In the genomic region with DNA sequence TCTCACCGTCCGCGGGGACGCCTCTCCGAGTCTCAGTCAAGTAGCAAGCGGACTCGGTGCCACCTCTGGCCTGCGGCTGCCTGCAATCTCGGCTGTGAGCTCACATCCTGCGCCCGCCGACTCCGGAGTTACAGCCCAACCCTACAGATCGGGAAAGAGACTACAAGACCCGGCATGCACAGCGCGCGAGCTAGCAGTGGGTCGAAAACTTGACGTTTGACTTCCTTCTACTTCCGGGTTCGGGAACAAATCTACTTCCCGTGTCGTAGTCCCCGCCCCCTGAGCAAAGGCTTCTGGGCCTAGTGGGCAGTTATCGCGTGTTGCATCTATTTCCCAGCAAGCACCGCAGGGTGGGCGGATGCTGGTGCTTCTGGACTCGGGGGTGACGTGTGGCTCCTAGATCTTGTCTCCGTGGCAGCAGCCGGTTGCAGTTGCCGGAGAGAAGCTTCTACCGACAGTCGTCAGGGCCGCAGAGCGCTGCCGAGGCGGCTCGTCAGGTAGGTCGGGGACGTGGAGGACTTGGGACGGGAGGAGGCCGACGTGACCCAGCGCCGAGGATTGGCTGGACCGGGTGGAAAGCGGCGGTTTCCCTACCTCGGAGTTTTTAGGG, we compare ENCODE assay signal across 8 mouse cellular contexts. TPM values are rescaled to one million over a fixed set of nuclear protein-coding genes. Genes with fewer than 3 reads are reported as not detected.
DNase-seq lines count a peak whose midpoint lies in the region; ATAC-seq lines count a peak whose summit lies in the region.

TSS of gene Tnfaip1 (minus strand) at position 253 of the 610 bp plus-strand sequence.
TSS of gene Ift20 (plus strand) at position 282 of the 610 bp plus-strand sequence.

- no peaks in the 10 kb centered on the region for H3K27me3 ChIP-seq in forebrain, embryonic 14.5 days (replicated peaks; ENCODE audit: control insufficient read depth, insufficient read depth, low read length)
- H3K27me3 ChIP-seq in neural tube, embryonic 15.5 days (replicated peaks), result no peaks in the 10 kb centered on the region

- H3K27ac ChIP-seq in forebrain, embryonic 14.5 days (ENCODE audit: low read depth, low read length), result peak within 1 kb of the TSS; percentile 89
- H3K27ac ChIP-seq in neural tube, embryonic 15.5 days (replicated peaks), result peak within 1 kb of the TSS; percentile 95

- H3K9ac ChIP-seq in forebrain, embryonic 14.5 days (ENCODE audit: low read length), result peak within 1 kb of the TSS; percentile 85
- H3K9ac ChIP-seq in neural tube, embryonic 15.5 days (replicated peaks), result peak within 1 kb of the TSS; percentile 80

- peak; percentile 99 for ATAC-seq in forebrain, embryonic 14.5 days
- peak; percentile 97 for ATAC-seq in neural tube, embryonic 15.5 days (ENCODE audit: low FRiP score)

- H3K36me3 ChIP-seq in forebrain, embryonic 14.5 days (ENCODE audit: control insufficient read depth, insufficient read depth, low read length), result peaks cover 26% of the 10 kb centered on the region
- peaks cover 28% of the 10 kb centered on the region for H3K36me3 ChIP-seq in neural tube, embryonic 15.5 days

- intact Hi-C loops in heart, postnatal 14 days (cut with DNase I), result no loop called here

- WGBS in forebrain, embryonic 14.5 days, result under 1% methylated on average over 52 of the region's 52 CpGs
- WGBS in neural tube, embryonic 15.5 days, result under 1% methylated on average over 52 of the region's 52 CpGs

- peaks cover 12% of the 10 kb centered on the region for H3K4me1 ChIP-seq in forebrain, embryonic 14.5 days (ENCODE audit: control insufficient read depth, insufficient read depth, low read length)
- peaks cover 38% of the 10 kb centered on the region for H3K4me1 ChIP-seq in neural tube, embryonic 15.5 days

- H3K4me3 ChIP-seq in forebrain, embryonic 14.5 days (ENCODE audit: low read depth, low read length), result peak within 1 kb of the TSS; percentile 76
- peak within 1 kb of the TSS; percentile 88 for H3K4me3 ChIP-seq in neural tube, embryonic 15.5 days (replicated peaks)

- H3K4me2 ChIP-seq in forebrain, embryonic 14.5 days (ENCODE audit: low read length), result peak within 1 kb of the TSS; percentile 90
- H3K4me2 ChIP-seq in neural tube, embryonic 15.5 days, result peak within 1 kb of the TSS; percentile 84

- DNase-seq in ES-CJ7 (ENCODE audit: low read depth, low spot score), result peak; percentile 100
- DNase-seq in cerebellum, adult 11 months, result peak; percentile 96
- DNase-seq in forebrain, embryonic 14.5 days (ENCODE audit: low spot score), result peak; percentile 100
- DNase-seq in heart, postnatal 14 days, result peak; percentile 93 to 95
- peak; percentile 99 for DNase-seq in layer of hippocampus, adult 11-12 months (ENCODE audit: low spot score)
- DNase-seq in lung, adult 18-20 months, result peak; percentile 99 to 100
- peak; percentile 98 for DNase-seq in testis, postnatal 14 days (ENCODE audit: low spot score)

- no peaks in the 10 kb centered on the region for H3K9me3 ChIP-seq in forebrain, embryonic 14.5 days (replicated peaks; ENCODE audit: control insufficient read depth, low read length)
- no peaks in the 10 kb centered on the region for H3K9me3 ChIP-seq in neural tube, embryonic 15.5 days (replicated peaks)

RNA-seq across cellular contexts. Expression of gene Tnfaip1, which starts in this region (rescaled TPM):
- polyA plus RNA-seq in forebrain, embryonic 14.5 days (2014; fragmentation: Nextera tagmentation; extraction: Ambion mirVana), result 66.1 and 71.3 TPM in 2 replicates
- 10 to 100 TPM; 47.7 to 50.7 TPM for total RNA-seq in heart, postnatal 14 days (2021)
- polyA plus RNA-seq in neural tube, embryonic 15.5 days (2015; fragmentation: Nextera tagmentation; extraction: Ambion mirVana), result 56.1 and 60.3 TPM in 2 replicates

RNA-seq across cellular contexts. Expression of gene Ift20, which starts in this region (rescaled TPM):
- 118 and 126 TPM in 2 replicates for polyA plus RNA-seq in forebrain, embryonic 14.5 days (2014; fragmentation: Nextera tagmentation; extraction: Ambion mirVana)
- total RNA-seq in heart, postnatal 14 days (2021), result 10 to 100 TPM; 48.4 to 50.0 TPM
- polyA plus RNA-seq in neural tube, embryonic 15.5 days (2015; fragmentation: Nextera tagmentation; extraction: Ambion mirVana), result 120 and 127 TPM in 2 replicates

Comparison
In these comparisons a context has a peak if more than half of its experiments do, and no peak if none do; other contexts are left out.
1. Peak in every context shown above with its lines: DNase-seq, ATAC-seq, H3K4me3 ChIP-seq and H3K27ac ChIP-seq.